Mouse (Mus musculus) ES-Bruce4 (cell line): Measurements from ENCODE around the gene Diexf.

ENCODE experiments used
- CTCF ChIP-seq: IDR thresholded peaks from one replicate; pipeline ENCODE4 v1.8.1; 2011; ENCODE audit warnings: low read depth, low read length
- EP300 ChIP-seq: IDR thresholded peaks from 2 replicates; pipeline ENCODE4 v1.6.1; 2011; ENCODE audit warnings: low read depth, low read length; ENCODE audit not compliant: insufficient read depth
- POLR2A ChIP-seq: IDR thresholded peaks from one replicate; pipeline ENCODE4 v1.8.1; 2011; ENCODE audit warnings: low read length; ENCODE audit not compliant: insufficient read depth

DNA sequence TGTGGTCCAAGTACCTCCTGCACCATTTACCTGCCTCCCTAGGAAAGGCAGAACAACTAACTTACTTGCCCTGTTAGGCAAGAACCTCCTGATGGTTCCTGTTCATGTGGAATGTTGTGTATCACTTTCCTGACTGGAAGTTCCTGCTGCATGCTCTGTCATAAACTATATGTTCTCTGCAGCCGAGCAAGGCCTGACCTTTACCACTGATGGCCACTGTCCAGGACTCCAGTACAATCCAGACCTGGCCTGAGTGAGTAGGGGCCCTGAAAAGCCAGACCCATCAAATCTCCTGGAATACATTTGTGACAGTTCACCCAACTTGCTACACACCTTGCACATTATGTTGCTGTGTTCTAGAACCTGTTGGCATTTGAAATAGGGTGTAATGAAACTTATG is 37.3 kb downstream of the Diexf start:
- TF ChIP-seq POLR2A (no peak), EP300 (no peak), CTCF (no peak)
